Mouse (Mus musculus) C3H10T1/2 (cell line): ENCODE data around the gene Gm12800. TPM values are rescaled to one million over a fixed set of nuclear protein-coding genes. Genes with fewer than 3 reads are reported as not detected.

Experiments
- polyA plus RNA-seq, 2 experiments: library from polyadenylated mRNA; unstranded; fragments of >200 nt; fragmentation: generic; extraction: Trizol; gene quantifications; one replicate each; pipeline ENCODE4 v1.2.1; 2012; ENCODE audit warnings: missing spikeins in 2 of 2

Gm12800 gene
- not detected for polyA plus RNA-seq

GRCm38 (mm10) chr4:101908821-101909220 is at the start of gene Gm12800:
TSS of gene Gm12800 (plus strand) at chr4:101909121.

GRCm38 (mm10) chr4:101893656-101894420 is 15.1 kb upstream of the Gm12800 start, which contains the start of gene C130073F10Rik:
TSS of gene C130073F10Rik (minus strand) at chr4:101893789.

GRCm38 (mm10) chr4:101940107-101940506 is 31.2 kb downstream of the Gm12800 start, which contains the start of gene Gm12794:
TSS of gene Gm12794 (plus strand) at chr4:101940407.

Other genes starting within 250 kb of the Gm12800 start
- gene Lepr, start 191.7 kb upstream of the Gm12800 start, polyA plus RNA-seq, result under 1 TPM in 1 of 2 experiments, not detected in 1; 0.06 TPM
- not detected for gene B020004J07Rik, start 65.1 kb upstream of the Gm12800 start, polyA plus RNA-seq
- gene C130073F10Rik, start 15.3 kb upstream of the Gm12800 start, polyA plus RNA-seq, result not detected
- not detected for gene Gm12794, start 31.3 kb downstream of the Gm12800 start, polyA plus RNA-seq
- gene Gm12790, start 71.9 kb downstream of the Gm12800 start, polyA plus RNA-seq, result not detected
- gene Gm12789, start 77.5 kb downstream of the Gm12800 start, polyA plus RNA-seq, result not detected
- under 1 TPM; 0.02 to 0.30 TPM for gene Pde4b, start 178.4 kb downstream of the Gm12800 start, polyA plus RNA-seq